Mouse (Mus musculus) spleen, adult 18-20 months (tissue): ENCODE measurements around the gene Fam107b.

Source experiments
- DNase-seq, 2 experiments: peaks; one replicate each; pipeline ENCODE4 v3.0.0; 2022; ENCODE audit warnings: mixed read lengths in 2 of 2

The Fam107b gene

GRCm38 (mm10) chr2:3570186-3570585 is at the start of gene Fam107b:
Fam107b (plus strand) TSS chr2:3570488.
- no peak for DNase-seq

GRCm38 (mm10) chr2:3522558-3522957 is 47.7 kb upstream of the Fam107b start:
- DNase-seq: no peak

GRCm38 (mm10) chr2:3526288-3526687 is 44.0 kb upstream of the Fam107b start:
- DNase-seq: no peak

GRCm38 (mm10) chr2:3541307-3542079 is 28.8 kb upstream of the Fam107b start:
- no peak for DNase-seq

- no peak for DNase-seq
Measured at GRCm38 (mm10) chr2:3546055-3546454, 24.2 kb upstream of the Fam107b start.

- peak; percentile 38 to 55 for DNase-seq
Measured at GRCm38 (mm10) chr2:3546588-3546987, 23.7 kb upstream of the Fam107b start.

GRCm38 (mm10) chr2:3570606-3571005 is 318 bp downstream of the Fam107b start:
- DNase-seq: no peak

GRCm38 (mm10) chr2:3573883-3574282 is 3.6 kb downstream of the Fam107b start:
- no peak for DNase-seq

GRCm38 (mm10) chr2:3575140-3575539 is 4.9 kb downstream of the Fam107b start:
- DNase-seq: no peak

- no peak for DNase-seq
Measured at GRCm38 (mm10) chr2:3576346-3576745, 6.1 kb downstream of the Fam107b start.

GRCm38 (mm10) chr2:3577216-3577615 is 6.9 kb downstream of the Fam107b start:
- no peak for DNase-seq

GRCm38 (mm10) chr2:3578180-3578902 is 8.1 kb downstream of the Fam107b start:
- no peak for DNase-seq

- no peak for DNase-seq
Measured at GRCm38 (mm10) chr2:3579316-3579902, 9.1 kb downstream of the Fam107b start.

- DNase-seq: no peak
Measured at GRCm38 (mm10) chr2:3582830-3583229, 12.5 kb downstream of the Fam107b start.

GRCm38 (mm10) chr2:3585231-3585783 is 15.0 kb downstream of the Fam107b start:
- DNase-seq: no peak

GRCm38 (mm10) chr2:3590086-3590915 is 20.0 kb downstream of the Fam107b start:
- DNase-seq: no peak

- no peak for DNase-seq
Measured at GRCm38 (mm10) chr2:3590916-3591197, 20.6 kb downstream of the Fam107b start.

- DNase-seq: no peak
Measured at GRCm38 (mm10) chr2:3594663-3595318, 24.5 kb downstream of the Fam107b start.

GRCm38 (mm10) chr2:3600421-3600820 is 30.1 kb downstream of the Fam107b start:
- DNase-seq: no peak

GRCm38 (mm10) chr2:3602599-3602998 is 32.3 kb downstream of the Fam107b start:
- no peak for DNase-seq

GRCm38 (mm10) chr2:3603181-3603580 is 32.9 kb downstream of the Fam107b start:
- DNase-seq: no peak
